Mouse (Mus musculus): ENCODE measurements around the gene Usp2. TPM values are rescaled to one million over a fixed set of nuclear protein-coding genes. Genes with fewer than 3 reads are reported as not detected.

Gene Usp2
- total RNA-seq, 1 experiment = 3.9 TPM

GRCm38 (mm10) chr9:44047071-44047470 lies 19.8 kb upstream of the Usp2 start:
- DNase-seq (ENCODE audit: low read depth, low spot score) = no peak
- no peak overlapping the region for H3K9ac ChIP-seq (ENCODE audit: insufficient read depth, low read depth, low read length, poor library complexity, severe bottlenecking)
- H3K9me3 ChIP-seq (ENCODE audit: control insufficient read depth, insufficient read depth, low read depth, low read length) = no peaks in the 10 kb centered on the region
- in situ Hi-C loops (cut with MboI; ENCODE audit: low sequenced_read_pairs in 2 of 2, unreplicated experiment in 2 of 2) = no loop called here
- H3K27ac ChIP-seq (ENCODE audit: insufficient read depth, low read depth, low read length, poor library complexity, severe bottlenecking) = no peak overlapping the region; the same call in 1 of the 2 replicates
- H3K36me3 ChIP-seq (ENCODE audit: control insufficient read depth, insufficient read depth, low read length, poor library complexity, severe bottlenecking) = peaks cover 2% of the 10 kb centered on the region
- H3K4me3 ChIP-seq (ENCODE audit: insufficient read depth in 1 of 2, low read depth in 1 of 2, low read length in 2 of 2, poor library complexity in 1 of 2, severe bottlenecking in 1 of 2) = no peak overlapping the region
- TF ChIP-seq CHD2 (IDR thresholded peaks at IDR 0.05; ENCODE audit: low read depth, low read length) = no peak
- no peak for TF ChIP-seq HCFC1 (IDR thresholded peaks at IDR 0.05; ENCODE audit: borderline replicate concordance, insufficient read depth, low read length)
- TF ChIP-seq ZC3H11A (IDR thresholded peaks at IDR 0.05; ENCODE audit: borderline replicate concordance, low read depth, low read length) = no peak
- TF ChIP-seq ZNF384 (IDR thresholded peaks at IDR 0.05; ENCODE audit: low read depth, low read length) = no peak
- TF ChIP-seq MAFK (IDR thresholded peaks at IDR 0.05; ENCODE audit: insufficient read depth, low read depth, low read length) = no peak
- peaks cover 0 to 15% of the 10 kb centered on the region in 2 experiments; a peak in 2 of 4 replicates for H3K4me1 ChIP-seq (ENCODE audit: control insufficient read depth in 2 of 2, insufficient read depth in 2 of 2, low read length in 2 of 2, poor library complexity in 1 of 2)

- H3K9ac ChIP-seq (ENCODE audit: insufficient read depth, low read depth, low read length, poor library complexity, severe bottlenecking) = no peak overlapping the region
- in situ Hi-C loops (cut with MboI; ENCODE audit: low sequenced_read_pairs in 2 of 2, unreplicated experiment in 2 of 2) = no loop called here
- H3K4me3 ChIP-seq (ENCODE audit: insufficient read depth in 1 of 2, low read depth in 1 of 2, low read length in 2 of 2, poor library complexity in 1 of 2, severe bottlenecking in 1 of 2) = no peak overlapping the region
- no peak overlapping the region for H3K27ac ChIP-seq (ENCODE audit: insufficient read depth, low read depth, low read length, poor library complexity, severe bottlenecking)
- no peaks in the 10 kb centered on the region for H3K9me3 ChIP-seq (ENCODE audit: control insufficient read depth, insufficient read depth, low read depth, low read length)
- H3K4me1 ChIP-seq (ENCODE audit: control insufficient read depth in 2 of 2, insufficient read depth in 2 of 2, low read length in 2 of 2, poor library complexity in 1 of 2) = peaks cover 0 to 13% of the 10 kb centered on the region in 2 experiments; a peak in 2 of 4 replicates
- no peak for TF ChIP-seq HCFC1 (IDR thresholded peaks at IDR 0.05; ENCODE audit: borderline replicate concordance, insufficient read depth, low read length)
- TF ChIP-seq MAFK (IDR thresholded peaks at IDR 0.05; ENCODE audit: insufficient read depth, low read depth, low read length) = no peak
- TF ChIP-seq ZC3H11A (IDR thresholded peaks at IDR 0.05; ENCODE audit: borderline replicate concordance, low read depth, low read length) = no peak
- TF ChIP-seq ZNF384 (IDR thresholded peaks at IDR 0.05; ENCODE audit: low read depth, low read length) = no peak
- TF ChIP-seq CHD2 (IDR thresholded peaks at IDR 0.05; ENCODE audit: low read depth, low read length) = no peak
- DNase-seq (ENCODE audit: low read depth, low spot score) = no peak
- H3K36me3 ChIP-seq (ENCODE audit: control insufficient read depth, insufficient read depth, low read length, poor library complexity, severe bottlenecking) = peaks cover 2% of the 10 kb centered on the region
Observed at GRCm38 (mm10) chr9:44047571-44048490, 19.0 kb upstream of the Usp2 start.

GRCm38 (mm10) chr9:44048541-44049380 lies 18.1 kb upstream of the Usp2 start:
- Histone ChIP-seq H3K27ac (ENCODE audit: insufficient read depth, low read depth, low read length, poor library complexity, severe bottlenecking) (no peak overlapping the region), H3K4me3 (ENCODE audit: insufficient read depth in 1 of 2, low read depth in 1 of 2, low read length in 2 of 2, poor library complexity in 1 of 2, severe bottlenecking in 1 of 2) (no peak overlapping the region), H3K36me3 (ENCODE audit: control insufficient read depth, insufficient read depth, low read length, poor library complexity, severe bottlenecking) (peaks cover 2% of the 10 kb centered on the region), H3K9me3 (ENCODE audit: control insufficient read depth, insufficient read depth, low read depth, low read length) (no peaks in the 10 kb centered on the region), H3K4me1 (ENCODE audit: control insufficient read depth in 2 of 2, insufficient read depth in 2 of 2, low read length in 2 of 2, poor library complexity in 1 of 2) (peaks cover 0 to 13% of the 10 kb centered on the region in 2 experiments; a peak in 2 of 4 replicates), H3K9ac (ENCODE audit: insufficient read depth, low read depth, low read length, poor library complexity, severe bottlenecking) (no peak overlapping the region)
- DNase-seq (ENCODE audit: low read depth, low spot score) = no peak
- TF ChIP-seq HCFC1 (IDR thresholded peaks at IDR 0.05; ENCODE audit: borderline replicate concordance, insufficient read depth, low read length) (no peak), CHD2 (IDR thresholded peaks at IDR 0.05; ENCODE audit: low read depth, low read length) (no peak), MAFK (IDR thresholded peaks at IDR 0.05; ENCODE audit: insufficient read depth, low read depth, low read length) (peak; percentile 59; the same call in 1 of the 2 replicates), ZC3H11A (IDR thresholded peaks at IDR 0.05; ENCODE audit: borderline replicate concordance, low read depth, low read length) (no peak), ZNF384 (IDR thresholded peaks at IDR 0.05; ENCODE audit: low read depth, low read length) (no peak)
- in situ Hi-C loops (cut with MboI; ENCODE audit: low sequenced_read_pairs in 2 of 2, unreplicated experiment in 2 of 2) = no loop called here

- Histone ChIP-seq H3K36me3 (ENCODE audit: control insufficient read depth, insufficient read depth, low read length, poor library complexity, severe bottlenecking) (peaks cover 2% of the 10 kb centered on the region), H3K9me3 (ENCODE audit: control insufficient read depth, insufficient read depth, low read depth, low read length) (no peaks in the 10 kb centered on the region), H3K4me3 (ENCODE audit: insufficient read depth in 1 of 2, low read depth in 1 of 2, low read length in 2 of 2, poor library complexity in 1 of 2, severe bottlenecking in 1 of 2) (no peak overlapping the region), H3K4me1 (ENCODE audit: control insufficient read depth in 2 of 2, insufficient read depth in 2 of 2, low read length in 2 of 2, poor library complexity in 1 of 2) (peaks cover 0 to 13% of the 10 kb centered on the region in 2 experiments; a peak in 2 of 4 replicates), H3K27ac (ENCODE audit: insufficient read depth, low read depth, low read length, poor library complexity, severe bottlenecking) (no peak overlapping the region), H3K9ac (ENCODE audit: insufficient read depth, low read depth, low read length, poor library complexity, severe bottlenecking) (no peak overlapping the region)
- in situ Hi-C loops (cut with MboI; ENCODE audit: low sequenced_read_pairs in 2 of 2, unreplicated experiment in 2 of 2) = no loop called here
- DNase-seq (ENCODE audit: low read depth, low spot score) = no peak
- TF ChIP-seq HCFC1 (IDR thresholded peaks at IDR 0.05; ENCODE audit: borderline replicate concordance, insufficient read depth, low read length) (no peak), ZNF384 (IDR thresholded peaks at IDR 0.05; ENCODE audit: low read depth, low read length) (no peak), CHD2 (IDR thresholded peaks at IDR 0.05; ENCODE audit: low read depth, low read length) (no peak), MAFK (IDR thresholded peaks at IDR 0.05; ENCODE audit: insufficient read depth, low read depth, low read length) (no peak), ZC3H11A (IDR thresholded peaks at IDR 0.05; ENCODE audit: borderline replicate concordance, low read depth, low read length) (no peak)
Observed at GRCm38 (mm10) chr9:44049381-44050165, 17.2 kb upstream of the Usp2 start.
